Mouse (Mus musculus) ES-Bruce4 (cell line): ENCODE measurements around the gene Adcy3. TPM values are rescaled to one million over a fixed set of nuclear protein-coding genes. Genes with fewer than 3 reads are reported as not detected.

Source experiments
- H3K27ac ChIP-seq: 2 replicates; pipeline ENCODE4 v1.5.1; 2012; ENCODE audit warnings: low read length, inconsistent platforms; ENCODE audit not compliant: insufficient read depth
- H3K27me3 ChIP-seq: 2 replicates; pipeline ENCODE4 v1.6.1; 2012; ENCODE audit warnings: mild to moderate bottlenecking, low read length, inconsistent platforms; ENCODE audit not compliant: control insufficient read depth, poor library complexity, insufficient read depth, severe bottlenecking
- H3K36me3 ChIP-seq: 2 replicates; pipeline ENCODE4 v1.6.1; 2012; ENCODE audit warnings: inconsistent platforms, mild to moderate bottlenecking, low read length, moderate library complexity; ENCODE audit not compliant: control insufficient read depth, poor library complexity, insufficient read depth, severe bottlenecking
- H3K4me1 ChIP-seq: one replicate; pipeline ENCODE4 v1.8.1; 2011; ENCODE audit warnings: low read length; ENCODE audit not compliant: control insufficient read depth, insufficient read depth
- H3K4me3 ChIP-seq: 2 replicates; pipeline ENCODE4 v1.5.1; 2011; ENCODE audit warnings: low read depth, mild to moderate bottlenecking, low read length
- H3K9ac ChIP-seq: 2 replicates; pipeline ENCODE4 v1.6.1; 2012; ENCODE audit warnings: low read depth, mild to moderate bottlenecking, inconsistent platforms; ENCODE audit not compliant: poor library complexity, severe bottlenecking
- H3K9me3 ChIP-seq: replicated peaks from 2 replicates; pipeline ENCODE4 v1.6.1; 2012; ENCODE audit warnings: mild to moderate bottlenecking, low read length, inconsistent platforms; ENCODE audit not compliant: control insufficient read depth, poor library complexity, insufficient read depth, severe bottlenecking
- CTCF ChIP-seq: IDR thresholded peaks from one replicate; pipeline ENCODE4 v1.8.1; 2011; ENCODE audit warnings: low read depth, low read length
- EP300 ChIP-seq: IDR thresholded peaks from 2 replicates; pipeline ENCODE4 v1.6.1; 2011; ENCODE audit warnings: low read depth, low read length; ENCODE audit not compliant: insufficient read depth
- POLR2A ChIP-seq: IDR thresholded peaks from one replicate; pipeline ENCODE4 v1.8.1; 2011; ENCODE audit warnings: low read length; ENCODE audit not compliant: insufficient read depth
- polyA plus RNA-seq: library from polyadenylated mRNA; stranded (reverse); fragments of >200 nt; gene quantifications from 2 replicates; pipeline ENCODE4 v1.2.4, GENCODE M21; 2011; ENCODE audit warnings: low read depth; ENCODE audit not compliant: missing spikeins, insufficient read depth, insufficient read length

The Adcy3 gene
- polyA plus RNA-seq, 1 experiment: 8.2 TPM

DNA sequence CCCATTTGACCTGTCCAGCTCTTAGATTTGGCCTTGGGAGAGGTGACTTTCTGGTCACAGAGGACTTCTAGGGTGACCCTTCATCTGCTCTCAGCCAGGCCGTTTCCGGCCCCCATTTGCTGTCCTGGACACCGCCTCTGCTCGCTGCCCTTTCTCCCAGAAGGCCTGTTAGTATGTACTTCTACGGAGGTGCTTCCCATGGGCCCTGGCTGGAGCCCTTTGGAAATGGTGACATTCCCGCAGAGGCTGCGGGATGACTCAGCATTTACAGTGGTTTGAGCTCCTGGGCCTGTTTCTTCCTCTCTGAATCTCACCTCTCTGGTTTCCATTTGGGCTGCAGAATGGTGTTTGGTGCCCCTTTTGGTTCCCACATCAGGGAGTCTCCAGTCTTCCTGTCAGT is 5.6 kb upstream of the Adcy3 start:
- no peaks in the 10 kb centered on the region for H3K27me3 ChIP-seq
- no peaks in the 10 kb centered on the region; the same call in 1 of the 2 replicates for H3K9me3 ChIP-seq
- H3K4me3 ChIP-seq: no peak overlapping the region
- H3K27ac ChIP-seq: no peak overlapping the region
- no peaks in the 10 kb centered on the region for H3K36me3 ChIP-seq
- TF ChIP-seq POLR2A (no peak), CTCF (no peak), EP300 (no peak)
- H3K4me1 ChIP-seq: no peaks in the 10 kb centered on the region
- no peak overlapping the region for H3K9ac ChIP-seq

GRCm38 (mm10) chr12:4133847-4134212 is 927 bp downstream of the Adcy3 start:
- TF ChIP-seq CTCF: no peak
- no peak for TF ChIP-seq EP300
- no peak for TF ChIP-seq POLR2A
- Histone ChIP-seq H3K27ac (no peak overlapping the region), H3K27me3 (0 out of 2 replicates have a peak, but pooled peaks cover 1% of the 10 kb centered on the region)

DNA sequence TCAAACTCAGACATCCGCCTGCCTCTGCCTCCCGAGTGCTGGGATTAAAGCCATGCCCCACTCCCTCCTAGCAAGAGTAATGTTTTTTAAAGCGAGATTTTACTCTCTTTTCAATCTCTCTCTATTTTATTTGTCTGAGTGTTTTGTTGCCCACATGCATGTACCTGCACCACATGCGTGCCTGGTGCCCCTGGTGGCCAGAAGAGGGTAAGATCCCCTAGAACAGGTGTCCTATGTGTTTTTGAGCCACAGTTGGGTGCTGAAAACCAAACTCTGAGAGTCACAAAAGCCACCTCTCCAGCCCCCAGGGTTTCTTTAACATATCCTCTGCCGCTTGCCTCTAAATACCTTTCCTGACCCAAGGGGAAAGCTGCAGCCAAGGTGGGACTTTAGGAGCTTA is 10.3 kb downstream of the Adcy3 start:
- H3K4me1 ChIP-seq: peaks cover 4% of the 10 kb centered on the region
- H3K27ac ChIP-seq: no peak overlapping the region
- no peak overlapping the region for H3K4me3 ChIP-seq
- H3K9me3 ChIP-seq: no peaks in the 10 kb centered on the region
- no peaks in the 10 kb centered on the region for H3K27me3 ChIP-seq
- TF ChIP-seq POLR2A (no peak), EP300 (0 out of 2 replicates have a peak, but pooled peaks have one; percentile 11), CTCF (peak; percentile 51)
- H3K9ac ChIP-seq: no peak overlapping the region
- no peaks in the 10 kb centered on the region for H3K36me3 ChIP-seq

More at GRCm38 (mm10) chr12:4133847-4134212, 927 bp downstream of the Adcy3 start:
- no peaks in the 10 kb centered on the region for H3K36me3 ChIP-seq
- peak overlapping the region; percentile 64 for H3K4me3 ChIP-seq
- H3K9me3 ChIP-seq: no peaks in the 10 kb centered on the region; the same call in 1 of the 2 replicates
- H3K4me1 ChIP-seq: peaks cover 3% of the 10 kb centered on the region
- peak overlapping the region; percentile 91 for H3K9ac ChIP-seq

GRCm38 (mm10) chr12:4150936-4151335 is 18.0 kb downstream of the Adcy3 start:
- H3K36me3 ChIP-seq: no peaks in the 10 kb centered on the region

GRCm38 (mm10) chr12:4151969-4152368 is 19.1 kb downstream of the Adcy3 start:
- TF ChIP-seq EP300 (no peak), CTCF (no peak), POLR2A (no peak)
- Histone ChIP-seq H3K36me3 (no peaks in the 10 kb centered on the region), H3K4me1 (no peaks in the 10 kb centered on the region), H3K4me3 (no peak overlapping the region), H3K9me3 (no peaks in the 10 kb centered on the region), H3K27ac (no peak overlapping the region), H3K27me3 (no peaks in the 10 kb centered on the region), H3K9ac (no peak overlapping the region)

More at GRCm38 (mm10) chr12:4150936-4151335, 18.0 kb downstream of the Adcy3 start:
- no peak overlapping the region for H3K4me3 ChIP-seq
- H3K9ac ChIP-seq: no peak overlapping the region
- TF ChIP-seq CTCF (no peak), EP300 (no peak), POLR2A (no peak)
- no peak overlapping the region for H3K27ac ChIP-seq
- H3K4me1 ChIP-seq: no peaks in the 10 kb centered on the region
- H3K9me3 ChIP-seq: no peaks in the 10 kb centered on the region
- H3K27me3 ChIP-seq: no peaks in the 10 kb centered on the region

DNA sequence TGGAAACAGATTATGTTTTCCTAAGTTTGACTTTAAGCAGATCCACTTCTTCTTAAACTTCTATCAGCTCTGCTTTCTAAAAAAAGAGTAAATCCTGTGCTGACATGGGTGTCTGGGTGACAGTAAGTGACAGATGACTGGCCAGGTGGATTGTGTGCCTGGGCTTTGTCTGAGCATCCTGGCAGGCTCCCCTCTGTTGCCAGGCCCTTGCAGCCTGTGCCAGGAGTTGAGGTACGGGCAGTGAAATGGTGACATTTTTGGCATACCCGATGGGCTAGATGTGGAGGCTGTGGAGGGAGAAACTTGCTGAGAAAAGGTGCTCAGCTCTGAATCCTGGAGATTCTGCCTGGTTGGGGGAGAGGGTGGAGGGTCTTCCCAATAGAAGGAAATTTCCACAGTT is 24.6 kb downstream of the Adcy3 start:
- no peak overlapping the region for H3K27ac ChIP-seq
- H3K9me3 ChIP-seq: no peaks in the 10 kb centered on the region
- no peaks in the 10 kb centered on the region for H3K27me3 ChIP-seq
- peaks cover 5% of the 10 kb centered on the region for H3K4me1 ChIP-seq
- no peak overlapping the region for H3K4me3 ChIP-seq
- TF ChIP-seq EP300 (no peak), POLR2A (no peak), CTCF (no peak)
- H3K36me3 ChIP-seq: no peaks in the 10 kb centered on the region
- H3K9ac ChIP-seq: no peak overlapping the region

DNA sequence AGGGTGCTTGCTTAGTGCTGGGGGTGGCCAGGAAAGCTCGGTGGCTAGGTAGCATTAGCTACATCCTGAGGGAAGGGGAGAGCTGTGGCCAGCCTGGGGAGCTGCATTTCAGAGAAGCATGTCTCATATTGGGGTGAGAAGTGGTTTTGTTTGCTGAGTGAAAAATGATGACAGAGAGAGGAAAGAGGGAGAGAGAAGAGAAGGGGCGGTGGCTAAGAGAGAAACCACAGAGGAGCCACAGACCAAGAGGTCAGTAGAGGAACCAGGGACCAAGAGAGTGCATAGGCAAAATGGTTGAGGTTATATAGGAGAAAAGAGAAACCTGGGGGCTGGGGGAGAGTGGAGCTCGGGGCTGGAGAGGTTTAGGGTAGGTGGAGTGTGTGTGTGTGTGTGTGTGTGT is 25.3 kb downstream of the Adcy3 start:
- H3K9me3 ChIP-seq: no peaks in the 10 kb centered on the region
- no peaks in the 10 kb centered on the region for H3K27me3 ChIP-seq
- H3K4me3 ChIP-seq: no peak overlapping the region
- no peak overlapping the region for H3K27ac ChIP-seq
- H3K36me3 ChIP-seq: no peaks in the 10 kb centered on the region
- peaks cover 5% of the 10 kb centered on the region for H3K4me1 ChIP-seq
- H3K9ac ChIP-seq: no peak overlapping the region
- TF ChIP-seq POLR2A (no peak), CTCF (no peak), EP300 (no peak)
